Mouse (Mus musculus) megakaryocyte-erythroid progenitor cell, adult 5-6 weeks (primary cell): ENCODE measurements around the gene Zfp764. TPM values are rescaled to one million over a fixed set of nuclear protein-coding genes. Genes with fewer than 3 reads are reported as not detected.
"Not testable (repeated sequence)": the region's sequence is repeated elsewhere in the genome, so short reads cannot be mapped to it uniquely, and the experiment has no call there.

Source experiments
- ATAC-seq: replicated peaks from 2 replicates; pipeline ENCODE4 v1.8.0; 2016; ENCODE audit warnings: mild to moderate bottlenecking, inconsistent platforms; ENCODE audit not compliant: severe bottlenecking, poor library complexity, low FRiP score, low TSS enrichment
- total RNA-seq, 2 experiments: library from RNA; stranded (forward) in 1 of 2; stranded (reverse) in 1 of 2; fragments of 200-1000, 215-1000 nt in 1 of 2; fragments of >200 nt in 1 of 2; fragmentation: Nextera tagmentation in 1 of 2; gene quantifications; 2 replicates each; pipeline ENCODE4 v1.2.3; 2014 to 2017

Zfp764 gene
- total RNA-seq (2014; fragmentation: Nextera tagmentation): 1.8 and 6.5 TPM in 2 replicates
- 3.7 and 4.2 TPM in 2 replicates for total RNA-seq (2017)

DNA sequence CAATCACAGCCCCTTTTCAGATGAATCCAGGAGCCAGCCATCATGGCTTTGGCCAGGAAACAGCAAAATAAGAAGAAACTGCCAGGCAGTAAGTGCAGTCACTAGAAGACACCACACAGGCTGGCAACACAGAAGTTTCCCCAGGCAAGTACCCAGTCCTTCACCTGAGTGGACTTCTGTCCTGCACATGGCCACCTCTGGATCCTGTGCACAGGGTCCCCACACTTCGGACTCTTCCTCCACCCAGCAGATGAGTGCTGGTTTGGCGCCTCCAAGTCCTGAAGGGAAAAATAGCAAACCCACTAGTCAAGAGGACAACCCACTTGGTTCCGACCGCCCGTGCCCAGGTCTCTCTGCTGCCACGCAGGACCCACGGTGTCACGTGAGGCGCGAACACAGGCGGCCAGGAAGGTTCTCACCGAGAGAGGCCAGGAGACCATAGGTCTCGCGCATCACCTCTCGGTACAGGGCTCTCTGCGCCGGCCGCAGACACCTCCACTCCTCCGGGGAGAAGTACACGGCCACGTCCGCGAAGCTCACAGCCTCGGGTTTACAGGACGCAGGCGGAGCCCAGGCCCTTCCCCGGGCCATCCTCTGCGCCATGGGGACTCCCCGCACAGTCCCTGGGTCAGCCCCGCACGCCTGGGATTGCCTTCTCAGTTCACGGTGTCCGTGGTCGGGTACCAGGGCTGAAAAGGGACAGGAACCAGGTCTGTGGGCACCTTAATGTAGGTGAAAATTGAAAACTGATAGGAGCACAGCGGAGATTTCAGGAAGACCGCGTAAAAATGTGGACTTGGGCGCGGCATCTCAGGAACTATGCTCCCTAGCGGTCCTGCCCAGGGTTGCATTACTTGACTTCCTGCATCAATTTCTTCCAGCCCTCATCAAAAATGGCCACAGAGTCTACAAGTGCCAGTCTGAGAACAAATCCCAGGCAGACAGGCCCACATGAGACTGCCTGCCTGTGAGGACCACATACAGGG lies at the start of gene Zfp764:
Gene Zfp764, minus strand, starts transcription at position 821 of the 986 bp plus-strand sequence.
- peak; percentile 83 for ATAC-seq

DNA sequence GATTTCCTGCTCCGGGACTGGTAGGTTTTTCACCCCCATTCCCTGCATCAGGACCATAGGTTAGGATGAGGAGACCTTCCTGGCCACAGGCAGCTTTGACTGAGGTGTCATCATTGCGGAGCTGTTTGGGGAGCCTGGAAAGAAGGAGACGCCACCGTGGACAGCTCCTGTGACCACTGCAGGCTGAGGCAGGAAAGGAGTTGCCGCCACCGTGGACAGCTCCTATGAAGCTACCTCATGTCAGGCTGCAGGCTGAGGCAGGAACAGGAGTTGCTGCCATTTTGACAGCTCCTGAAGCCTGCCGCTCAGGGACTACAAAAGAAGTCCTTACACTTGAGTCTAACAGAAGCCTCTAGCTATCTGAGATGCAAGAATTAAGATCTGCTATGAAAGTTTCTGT lies 48.3 kb upstream of the Zfp764 start:
- ATAC-seq: no peak

DNA sequence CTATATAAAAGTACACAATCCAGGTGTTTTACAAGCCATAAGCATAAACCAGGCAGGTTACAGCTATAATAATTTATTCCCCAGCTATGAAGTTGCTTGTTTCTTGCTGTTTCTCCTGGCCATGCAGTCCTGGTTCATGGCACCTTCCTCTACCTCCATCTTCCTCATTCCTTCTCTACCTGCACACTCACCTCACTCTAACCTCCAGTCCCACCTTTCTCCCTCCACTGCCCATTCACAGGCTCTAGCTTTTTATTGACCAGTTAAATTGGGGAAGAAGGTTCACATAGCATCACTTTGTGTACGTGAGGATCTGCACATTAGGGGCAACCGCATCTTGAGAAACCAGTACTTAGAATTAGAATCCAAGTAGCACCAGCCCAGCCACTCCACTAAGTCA lies 46.4 kb upstream of the Zfp764 start:
- no peak for ATAC-seq

DNA sequence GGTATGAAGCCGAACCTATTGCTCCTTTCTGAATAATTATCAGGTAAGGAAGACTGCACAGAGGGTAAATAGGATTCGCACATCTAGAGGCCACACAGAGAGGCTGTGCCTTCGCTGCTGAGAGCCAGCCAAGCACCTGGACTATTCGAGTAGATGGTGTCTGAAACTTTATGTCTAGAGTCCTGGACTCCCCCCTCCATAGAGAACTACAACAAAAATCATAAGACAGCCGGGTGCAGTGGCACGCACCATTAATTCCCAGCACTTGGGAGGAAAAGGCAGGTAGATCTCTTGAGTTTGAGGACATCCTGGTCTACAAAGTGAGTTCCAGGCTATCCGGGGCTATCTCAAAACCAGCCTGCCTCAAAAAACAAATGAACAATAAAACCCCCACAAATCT lies 43.3 kb upstream of the Zfp764 start:
- ATAC-seq: no peak

DNA sequence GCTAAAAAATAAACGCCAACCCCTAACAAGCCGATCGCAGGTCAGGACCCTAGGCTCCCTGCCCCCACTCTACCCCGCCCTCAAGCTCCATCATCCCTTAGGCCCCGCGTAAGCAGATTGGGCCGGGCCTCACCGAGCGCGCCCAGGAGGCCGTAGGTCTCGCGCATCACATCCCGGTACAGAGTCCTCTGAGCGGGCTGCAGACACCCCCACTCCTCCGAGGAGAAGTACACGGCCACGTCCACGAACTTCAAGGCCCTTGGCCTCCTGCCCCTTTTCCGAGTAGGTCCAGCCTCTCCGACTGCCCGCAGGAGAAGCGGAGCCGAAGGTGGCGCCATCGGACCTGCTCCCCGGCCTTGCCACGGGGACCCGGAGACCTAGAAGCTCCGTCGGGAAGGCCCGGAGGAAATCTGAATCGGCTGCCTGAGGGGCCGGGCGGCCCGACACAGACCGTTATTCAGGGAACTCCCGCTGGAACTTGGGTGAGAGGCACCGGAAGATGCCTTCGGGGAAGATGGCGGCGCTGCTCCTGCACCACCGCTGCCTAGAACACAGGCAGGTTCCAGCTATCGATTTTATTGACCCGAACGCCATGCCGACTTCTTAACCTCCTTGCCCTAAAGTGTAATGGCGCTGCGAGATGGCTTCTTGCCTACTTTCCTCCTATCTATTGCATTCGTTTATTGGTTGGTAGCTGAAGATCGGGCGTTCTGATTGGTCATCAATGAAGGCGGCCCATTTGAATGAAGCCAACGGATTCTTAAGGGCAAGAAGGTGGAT lies 42.1 kb upstream of the Zfp764 start, which contains the start of gene Zfp689:
Gene Zfp689, minus strand, starts transcription at position 638 of the 780 bp plus-strand sequence.
- peak; percentile 90 for ATAC-seq

DNA sequence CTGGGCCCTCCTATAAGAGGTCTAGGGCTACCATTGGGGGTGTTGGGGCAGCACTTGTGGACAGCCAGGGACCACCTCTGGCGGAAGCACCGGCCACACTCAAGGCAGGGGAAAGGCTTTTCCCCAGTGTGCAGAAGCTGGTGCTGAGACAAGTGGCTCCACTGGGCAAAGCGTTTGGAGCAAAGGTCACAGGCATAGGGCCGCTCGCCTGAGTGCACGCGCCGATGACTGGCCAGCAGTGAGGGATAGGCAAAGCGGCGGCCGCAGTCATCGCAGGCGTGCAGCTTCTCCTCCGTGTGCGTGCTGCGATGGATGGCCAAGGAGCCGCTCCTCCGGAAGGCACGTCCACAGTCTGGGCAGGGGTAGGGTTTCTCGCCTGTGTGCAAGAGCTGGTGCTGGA lies 37.4 kb upstream of the Zfp764 start:
- no peak for ATAC-seq

DNA sequence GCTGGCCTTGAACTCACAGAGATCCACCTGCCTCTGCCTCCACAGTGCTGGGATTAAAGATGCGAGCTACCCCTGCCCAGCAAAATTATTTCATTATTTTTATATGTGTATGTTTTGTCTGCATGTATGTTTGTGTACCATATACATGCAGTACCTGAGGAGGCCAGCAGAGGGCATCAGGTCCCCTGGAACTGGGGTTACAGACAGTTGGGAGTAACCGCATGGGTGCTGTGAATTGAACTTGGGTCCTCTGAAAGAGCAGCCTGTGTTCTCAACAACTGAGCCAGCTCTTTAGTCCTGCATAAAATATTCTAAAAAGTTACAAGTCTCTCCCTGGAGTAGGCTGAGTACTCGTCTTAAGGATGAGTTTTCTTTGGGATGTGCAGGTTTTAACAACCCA lies 31.1 kb upstream of the Zfp764 start:
- no peak for ATAC-seq

DNA sequence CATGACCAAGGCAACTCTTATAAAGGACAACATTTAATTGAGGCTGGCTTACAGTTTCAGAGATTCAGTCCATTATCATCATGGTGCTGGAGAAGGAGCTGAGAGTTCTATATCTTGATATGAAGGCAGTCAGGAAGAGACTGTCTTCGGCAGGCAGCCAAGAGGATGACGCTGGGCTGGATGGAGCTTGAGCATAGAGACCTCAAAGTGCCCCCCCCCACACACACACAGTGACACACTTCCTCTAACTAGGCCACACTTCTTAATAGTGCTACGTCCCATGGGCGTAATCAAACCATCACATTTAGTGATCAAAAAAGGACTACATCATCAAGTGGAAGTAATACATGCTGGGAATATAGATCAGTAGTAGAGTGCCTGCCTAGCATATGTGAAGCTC lies 28.6 kb upstream of the Zfp764 start:
- ATAC-seq: no peak

DNA sequence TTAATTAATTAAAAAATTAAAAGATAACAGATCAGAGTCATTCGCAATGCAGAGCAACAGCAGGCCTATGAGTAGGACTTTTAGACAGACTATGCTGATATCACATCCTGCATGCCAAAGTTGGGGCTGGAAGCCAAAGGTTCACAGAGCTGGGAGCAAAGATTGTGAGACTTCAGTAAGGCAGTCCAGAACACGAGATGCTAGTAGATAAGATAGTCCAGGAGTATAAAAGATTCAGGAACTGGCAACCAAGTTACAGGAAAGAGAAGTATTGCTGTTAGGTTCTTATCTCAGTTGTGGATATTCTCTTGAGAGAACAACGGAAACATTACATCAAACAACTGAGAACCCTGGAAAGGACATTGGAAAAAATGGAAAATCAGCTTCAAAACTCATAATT lies 19.7 kb upstream of the Zfp764 start:
- no peak for ATAC-seq

DNA sequence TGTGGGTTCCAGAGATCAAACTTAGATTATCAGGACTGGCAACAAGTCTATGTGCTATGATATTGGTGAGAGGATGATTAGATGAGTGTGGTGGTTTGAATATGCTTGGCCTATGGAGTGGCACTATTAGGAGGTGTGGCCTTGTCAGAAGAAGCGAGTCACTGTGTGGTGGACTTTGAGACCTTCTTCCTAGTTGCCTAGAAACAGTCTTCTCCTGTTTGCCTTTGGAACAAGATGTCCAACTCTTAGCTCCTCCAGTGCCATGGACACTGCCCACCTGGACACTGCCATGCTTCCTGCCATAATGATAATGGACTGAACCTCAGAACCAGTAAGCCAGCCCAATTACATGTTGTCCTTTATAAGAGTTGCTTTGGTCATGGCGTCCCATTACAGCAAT lies 19.3 kb upstream of the Zfp764 start:
- ATAC-seq: no peak

DNA sequence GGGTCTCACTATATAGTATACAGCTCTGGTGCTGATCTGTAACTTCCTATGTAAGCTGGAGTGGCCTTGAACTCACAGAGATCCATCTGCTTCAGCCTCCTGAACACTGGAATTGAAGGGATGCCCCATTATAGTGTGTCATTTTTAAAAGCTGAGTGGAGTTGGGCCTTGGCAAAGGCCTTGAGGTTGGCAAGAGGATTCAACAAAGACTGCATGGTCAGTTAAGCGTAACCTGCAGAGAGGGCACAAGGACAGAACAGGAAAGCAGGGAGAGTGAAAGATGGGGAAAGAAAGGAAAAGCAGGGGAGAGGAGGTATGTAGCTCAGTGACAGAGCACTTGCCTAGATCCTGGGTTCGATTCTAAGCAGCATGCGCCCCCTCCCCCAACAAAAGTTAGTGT lies 18.7 kb upstream of the Zfp764 start:
- ATAC-seq: no peak

DNA sequence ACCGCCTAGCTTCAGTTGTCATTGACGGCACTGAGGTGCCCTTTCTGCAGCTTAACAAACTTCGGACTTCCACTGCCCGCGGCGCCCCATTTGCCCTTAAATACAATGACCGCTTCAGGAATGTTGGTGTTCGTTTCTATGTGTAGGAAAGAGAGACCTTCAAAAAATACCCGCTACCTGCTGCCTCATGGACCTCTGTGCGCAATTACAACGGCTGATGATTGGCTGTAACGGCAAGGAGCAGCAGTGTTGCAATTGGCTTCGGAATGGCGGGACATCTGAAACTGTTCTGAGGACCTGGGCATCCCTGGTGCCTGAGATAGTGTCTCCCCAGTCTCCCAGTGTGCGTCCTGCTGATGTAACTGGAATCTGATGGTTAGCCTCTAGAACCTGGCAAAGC lies 15.6 kb upstream of the Zfp764 start:
- peak; percentile 58 for ATAC-seq

DNA sequence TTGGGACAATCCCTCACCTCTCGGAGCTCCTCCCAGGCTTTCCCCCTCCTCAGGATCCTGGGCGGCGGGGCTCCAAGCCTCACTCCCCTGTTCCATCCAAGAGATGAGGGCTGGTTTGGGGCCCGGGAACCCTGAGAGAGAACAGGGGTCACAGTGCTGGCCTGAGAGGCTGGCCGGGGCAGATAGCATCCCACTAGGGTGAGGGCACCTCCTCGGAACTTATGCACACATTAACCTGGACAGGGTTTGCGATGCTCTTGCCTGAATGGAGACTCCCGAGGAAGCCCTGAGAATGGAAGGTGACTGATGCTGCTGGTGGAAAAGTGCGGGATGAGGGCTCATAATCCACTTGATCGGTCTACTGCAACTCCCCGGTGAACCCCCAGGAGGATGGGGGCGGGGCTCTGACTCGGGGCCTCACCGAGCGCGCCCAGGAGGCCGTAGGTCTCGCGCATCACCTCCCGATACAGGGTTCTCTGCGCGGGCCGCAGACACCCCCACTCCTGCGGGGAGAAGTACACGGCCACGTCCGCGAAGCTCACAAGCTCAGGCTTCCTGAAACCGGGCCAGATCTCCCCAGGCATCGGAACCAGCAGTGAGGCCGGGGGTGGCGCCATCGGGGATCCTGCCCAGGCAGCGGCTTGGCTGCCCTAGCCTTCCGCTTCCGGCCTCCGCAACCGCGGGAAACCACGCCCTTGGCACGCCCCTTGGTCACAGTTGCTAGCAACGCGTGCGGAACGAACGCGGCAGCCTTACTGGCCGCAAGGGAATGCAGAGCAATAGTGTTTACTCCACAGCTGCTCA lies 15.0 kb upstream of the Zfp764 start, which contains the start of gene Zfp688:
Gene Zfp688, minus strand, starts transcription at position 681 of the 804 bp plus-strand sequence.
- ATAC-seq: peak; percentile 95

DNA sequence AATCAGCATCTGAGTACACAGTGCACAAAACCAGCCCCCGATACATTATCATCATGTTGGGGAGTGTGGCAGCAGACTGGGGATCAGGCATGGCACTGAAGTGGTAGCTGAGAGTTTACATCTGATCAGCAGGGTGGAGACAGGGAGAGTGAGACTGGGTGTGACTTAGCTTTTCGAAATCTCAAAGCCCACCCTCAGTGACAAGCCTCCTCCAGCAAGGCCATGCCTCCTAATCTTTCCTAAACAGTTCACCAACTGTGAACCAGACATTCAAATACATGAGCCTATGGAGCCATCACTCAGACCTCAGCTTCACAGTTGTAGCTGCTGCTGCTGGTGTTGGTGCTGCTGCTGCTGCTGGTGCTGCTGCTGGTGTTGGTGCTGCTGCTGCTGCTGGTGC lies 4.8 kb upstream of the Zfp764 start:
- ATAC-seq: peak; percentile 55; the same call in 1 of the 2 replicates

DNA sequence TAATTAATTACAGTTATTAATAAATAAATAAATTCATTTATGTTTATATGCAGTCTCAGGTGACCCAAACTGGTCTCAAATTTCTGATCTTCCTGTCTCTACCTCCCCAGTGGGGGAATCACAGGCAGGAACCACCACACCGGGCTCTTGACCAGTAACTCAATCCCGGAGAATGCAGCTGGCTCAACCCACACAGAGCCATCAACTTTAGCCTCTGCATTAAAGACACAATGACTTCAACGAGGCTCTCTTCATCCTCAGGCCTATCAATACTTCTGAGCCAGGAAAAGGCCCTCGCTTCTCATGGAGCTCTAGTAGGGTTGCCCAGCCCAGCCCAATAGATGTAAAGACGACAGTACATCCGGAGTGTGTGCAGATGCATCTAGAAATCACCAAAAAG lies 2.5 kb downstream of the Zfp764 start:
- not testable (repeated sequence) for ATAC-seq

DNA sequence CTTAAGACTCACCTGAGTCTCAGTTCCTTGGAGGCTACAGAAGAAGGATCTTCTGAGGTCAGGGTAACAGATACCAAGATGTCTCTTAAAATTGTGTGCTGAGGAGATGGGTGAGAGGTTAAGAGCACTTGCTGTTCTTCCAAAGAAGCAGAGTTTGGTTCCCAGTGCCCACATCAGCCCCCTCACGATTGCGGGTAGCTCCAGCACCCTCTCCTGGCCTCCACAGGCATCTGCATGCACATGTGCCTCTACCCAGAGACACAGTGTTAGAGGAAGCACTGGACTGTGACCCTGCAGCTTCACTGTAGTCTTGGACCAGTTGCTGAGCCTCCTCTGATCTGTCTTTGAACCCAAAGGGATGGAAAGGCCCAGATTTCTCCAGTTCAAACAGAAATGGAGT lies 3.6 kb downstream of the Zfp764 start:
- peak; percentile 58; the same call in 1 of the 2 replicates for ATAC-seq

DNA sequence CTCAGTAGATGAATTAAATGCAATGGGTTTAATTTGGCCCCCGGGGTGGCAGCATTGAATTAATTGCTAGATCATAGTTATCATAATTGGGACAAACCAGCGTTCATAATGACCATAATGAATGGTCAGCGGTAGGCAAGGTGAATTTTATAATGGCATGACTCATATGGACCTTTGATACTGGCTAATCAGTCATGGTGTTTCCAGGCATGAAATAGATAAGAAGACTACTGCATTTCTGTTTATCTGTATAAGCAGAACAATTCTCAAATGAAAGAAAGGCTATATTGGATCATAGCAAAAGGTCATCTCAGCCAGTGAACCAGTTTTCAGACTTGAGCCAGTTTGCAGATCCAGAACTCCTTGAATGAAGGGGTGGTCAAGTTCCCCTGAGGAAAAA lies 6.3 kb downstream of the Zfp764 start:
- no peak for ATAC-seq

DNA sequence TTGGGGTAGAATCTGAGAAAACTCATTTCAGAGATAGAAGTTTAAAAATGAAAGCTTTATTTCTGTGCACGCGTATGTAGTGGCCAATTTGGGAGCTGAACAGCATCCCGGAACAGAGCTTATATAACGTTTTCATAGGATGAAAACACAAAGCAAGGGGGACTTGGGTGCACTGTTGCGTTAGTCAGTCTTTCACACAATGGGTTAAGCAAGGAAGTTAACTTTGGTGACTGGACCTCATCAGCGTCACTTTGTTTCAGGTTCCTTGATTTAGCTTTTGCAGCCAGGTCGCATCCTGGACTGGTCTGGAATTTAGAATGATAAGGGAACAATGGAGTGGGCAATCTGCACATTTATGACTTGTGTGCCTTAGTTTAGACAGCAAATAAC lies 12.7 kb downstream of the Zfp764 start:
- no peak for ATAC-seq

DNA sequence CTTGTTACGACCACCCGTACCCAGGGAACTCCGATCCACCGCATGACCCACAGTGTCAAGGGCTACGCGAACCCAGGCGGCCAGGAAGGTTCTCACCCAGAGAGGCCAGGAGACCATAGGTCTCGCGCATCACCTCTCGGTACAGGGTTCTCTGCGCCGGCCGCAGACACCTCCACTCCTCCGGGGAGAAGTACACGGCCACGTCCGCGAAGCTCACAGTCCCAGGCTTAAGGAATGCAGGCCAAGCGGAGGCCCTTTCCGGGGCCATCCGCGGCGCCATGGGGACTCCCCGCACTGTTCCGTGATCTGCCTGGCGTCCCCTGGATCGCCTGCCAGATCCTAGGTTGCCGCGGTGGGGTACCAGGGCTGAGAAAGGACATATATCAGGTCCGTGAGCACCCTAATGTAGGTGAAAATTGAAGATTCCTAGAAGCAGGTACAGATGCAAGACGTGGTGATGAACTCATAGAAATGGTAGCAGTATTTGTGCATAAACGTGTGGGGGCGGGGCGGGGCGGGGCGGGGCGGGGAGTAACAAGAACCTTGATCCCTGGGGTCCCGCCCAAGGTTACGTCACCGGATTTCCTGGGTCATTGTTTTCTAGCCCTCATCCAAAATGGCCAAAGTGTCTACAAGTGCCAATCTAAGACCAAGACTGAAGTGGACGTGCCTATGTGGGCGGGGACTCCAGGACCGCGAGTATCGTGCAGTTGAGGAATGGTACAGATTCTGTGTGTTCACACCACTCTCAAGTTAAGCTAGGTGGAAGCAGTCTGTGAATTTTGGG lies 13.3 kb downstream of the Zfp764 start, which contains the start of gene E430018J23Rik:
Gene E430018J23Rik, minus strand, starts transcription at position 473 of the 787 bp plus-strand sequence.
- ATAC-seq: peak; percentile 92
